Mouse (Mus musculus): ENCODE results near the gene Lrrk1.

- TF ChIP-seq HCFC1 (IDR thresholded peaks at IDR 0.05; ENCODE audit: borderline replicate concordance, insufficient read depth, low read length), result no peak
- no peak for TF ChIP-seq ZNF384 (IDR thresholded peaks at IDR 0.05; ENCODE audit: low read depth, low read length)
Measured at GRCm38 (mm10) chr7:66194511-66194910, 193.6 kb downstream of the Lrrk1 start.

Data from ES-E14 (cell line).